Mouse (Mus musculus) hindbrain, embryonic 14.5 days (tissue): ENCODE data around the gene Pum2. TPM values are rescaled to one million over a fixed set of nuclear protein-coding genes. Genes with fewer than 3 reads are reported as not detected.
"Not testable (repeated sequence)": the region's sequence is repeated elsewhere in the genome, so short reads cannot be mapped to it uniquely, and the experiment has no call there.

Experiments
- ATAC-seq: fragments of 200-750 bp; cut with Nextera tagmentation; 2 replicates; pipeline ENCODE4 v1.8.0; 2017; ENCODE audit warnings: moderate number of reproducible peaks, mild to moderate bottlenecking, moderate TSS enrichment, moderate library complexity; ENCODE audit not compliant: low FRiP score
- DNase-seq: peaks from one replicate; pipeline ENCODE4 v3.0.0-alpha.2; 2015; ENCODE audit warnings: low spot score
- H3K27ac ChIP-seq: fragments of 300-500 bp; sonication (generic); 2 replicates; pipeline ENCODE4 v1.5.1; 2014; ENCODE audit warnings: mild to moderate bottlenecking, moderate library complexity
- H3K27me3 ChIP-seq: fragments of 300-500 bp; sonication (generic); 2 replicates; pipeline ENCODE4 v1.6.1; 2014; ENCODE audit warnings: mild to moderate bottlenecking, low read length, mixed read lengths; ENCODE audit not compliant: control insufficient read depth, insufficient read depth
- H3K36me3 ChIP-seq: fragments of 300-500 bp; sonication (generic); replicated peaks from 2 replicates; pipeline ENCODE4 v1.6.1; 2014; ENCODE audit not compliant: control insufficient read depth, insufficient read depth
- H3K4me1 ChIP-seq: fragments of 300-500 bp; sonication (generic); replicated peaks from 2 replicates; pipeline ENCODE4 v1.6.1; 2014; ENCODE audit warnings: antibody characterized with exemption, low read length, mixed read lengths; ENCODE audit not compliant: control insufficient read depth, insufficient read depth
- H3K4me2 ChIP-seq: fragments of 300-500 bp; sonication (generic); replicated peaks from 2 replicates; pipeline ENCODE4 v1.6.1; 2014; ENCODE audit warnings: mild to moderate bottlenecking, moderate library complexity
- H3K4me3 ChIP-seq: fragments of 300-500 bp; sonication (generic); replicated peaks from 2 replicates; pipeline ENCODE4 v1.5.1; 2014; ENCODE audit warnings: mild to moderate bottlenecking, low read length
- H3K9ac ChIP-seq: fragments of 300-500 bp; sonication (generic); 2 replicates; pipeline ENCODE4 v1.6.1; 2014
- H3K9me3 ChIP-seq: fragments of 300-500 bp; sonication (generic); 2 replicates; pipeline ENCODE4 v1.6.1; 2016; ENCODE audit warnings: low read length; ENCODE audit not compliant: control insufficient read depth
- WGBS: fragments of 180-500 bp; shearing (Covaris S2); extraction: QIAGEN DNeasy Blood & Tissue Kit; methylation state at CpG from one replicate; pipeline ENCODE4 v1.1.7; 2014; 5-methylcytosine and 5-hydroxymethylcytosine counted together
- polyA plus RNA-seq: library from polyadenylated mRNA; unstranded; fragments of >200 nt; fragmentation: Nextera tagmentation; extraction: Ambion mirVana; gene quantifications from 2 replicates; pipeline ENCODE4 v1.2.1, GENCODE M21; 2014

Pum2 gene
- polyA plus RNA-seq, 1 experiment from 2014 or later, result 64.9 TPM

DNA sequence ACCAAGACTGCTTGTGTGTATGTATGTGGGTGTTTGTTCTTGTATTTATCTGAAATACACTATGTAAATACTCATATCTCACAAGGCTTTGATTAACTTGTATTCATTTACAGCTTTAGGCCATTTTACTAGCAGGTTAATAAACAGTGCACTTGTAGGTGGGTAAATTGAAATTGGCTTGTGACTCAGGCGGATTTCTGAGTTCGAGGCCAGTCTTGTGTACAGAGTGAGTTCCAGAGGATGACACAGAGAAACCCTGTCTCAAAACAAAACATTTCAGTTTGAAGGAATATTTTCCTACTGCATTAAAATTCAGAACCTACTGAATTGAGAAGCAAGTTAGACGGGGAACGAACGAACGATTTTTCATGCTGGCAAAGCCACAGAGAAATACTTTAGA is 2.4 kb downstream of the Pum2 start:
- DNase-seq (no peak), ATAC-seq (no peak)
- peak overlapping the region; percentile 93 for H3K4me2 ChIP-seq
- peaks cover 22% of the 10 kb centered on the region for H3K4me1 ChIP-seq
- no peaks in the 10 kb centered on the region for H3K27me3 ChIP-seq
- no peak overlapping the region; the same call in 1 of the 2 replicates for H3K4me3 ChIP-seq
- WGBS, result 74% methylated on average over 6 of the region's 6 CpGs
- 0 out of 2 replicates have a peak overlapping the region, but pooled peaks have one; percentile 28 for H3K9ac ChIP-seq
- H3K36me3 ChIP-seq, result 0 out of 2 replicates have a peak, but pooled peaks cover 5% of the 10 kb centered on the region
- no peaks in the 10 kb centered on the region for H3K9me3 ChIP-seq
- H3K27ac ChIP-seq, result no peak overlapping the region

DNA sequence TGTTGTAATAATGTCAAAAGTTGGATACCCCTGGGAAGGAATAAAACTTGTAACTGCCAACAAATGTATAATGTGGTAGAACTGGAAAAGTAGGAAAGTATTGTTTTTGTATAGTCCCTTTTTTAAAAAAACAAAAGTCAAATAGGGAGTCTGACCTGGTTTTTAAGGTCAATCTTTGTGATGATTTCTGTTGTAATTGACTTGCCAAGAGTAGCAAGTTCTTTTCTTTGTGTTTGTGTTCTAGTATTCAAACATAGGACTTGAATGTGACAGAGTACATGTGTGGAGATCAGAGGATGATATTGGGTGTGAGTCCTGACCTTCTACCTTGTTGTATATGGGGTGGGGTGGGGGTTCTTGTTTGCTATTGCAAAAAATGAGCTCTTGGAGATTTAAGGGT is 4.0 kb downstream of the Pum2 start:
- H3K9ac ChIP-seq, result no peak overlapping the region
- H3K27me3 ChIP-seq, result no peaks in the 10 kb centered on the region
- DNase-seq (no peak), ATAC-seq (no peak)
- H3K4me3 ChIP-seq, result no peak overlapping the region
- H3K9me3 ChIP-seq, result no peaks in the 10 kb centered on the region
- H3K27ac ChIP-seq, result no peak overlapping the region
- peaks cover 22% of the 10 kb centered on the region for H3K4me1 ChIP-seq
- H3K36me3 ChIP-seq, result 0 out of 2 replicates have a peak, but pooled peaks cover 5% of the 10 kb centered on the region
- no peak overlapping the region for H3K4me2 ChIP-seq

GRCm38 (mm10) chr12:8684200-8684599 is 10.3 kb downstream of the Pum2 start:
- Histone ChIP-seq H3K4me2 (no peak overlapping the region), H3K4me3 (no peak overlapping the region), H3K9me3 (no peaks in the 10 kb centered on the region), H3K4me1 (no peaks in the 10 kb centered on the region), H3K27me3 (no peaks in the 10 kb centered on the region), H3K36me3 (0 out of 2 replicates have a peak, but pooled peaks cover 5% of the 10 kb centered on the region), H3K27ac (no peak overlapping the region), H3K9ac (no peak overlapping the region)
- WGBS, result 98% methylated on average over 1 of the region's 1 CpGs
- ATAC-seq (no peak), DNase-seq (no peak)

- 98% methylated on average over 3 of the region's 3 CpGs for WGBS
- H3K9me3 ChIP-seq, result no peaks in the 10 kb centered on the region
- no peak overlapping the region for H3K27ac ChIP-seq
- H3K4me1 ChIP-seq, result no peaks in the 10 kb centered on the region
- 0 out of 2 replicates have a peak, but pooled peaks cover 5% of the 10 kb centered on the region for H3K36me3 ChIP-seq
- no peak for DNase-seq
- no peak overlapping the region for H3K4me2 ChIP-seq
- H3K9ac ChIP-seq, result no peak overlapping the region
- H3K27me3 ChIP-seq, result no peaks in the 10 kb centered on the region
- no peak for ATAC-seq
- no peak overlapping the region for H3K4me3 ChIP-seq
Measured at GRCm38 (mm10) chr12:8685036-8685435, 11.1 kb downstream of the Pum2 start.

DNA sequence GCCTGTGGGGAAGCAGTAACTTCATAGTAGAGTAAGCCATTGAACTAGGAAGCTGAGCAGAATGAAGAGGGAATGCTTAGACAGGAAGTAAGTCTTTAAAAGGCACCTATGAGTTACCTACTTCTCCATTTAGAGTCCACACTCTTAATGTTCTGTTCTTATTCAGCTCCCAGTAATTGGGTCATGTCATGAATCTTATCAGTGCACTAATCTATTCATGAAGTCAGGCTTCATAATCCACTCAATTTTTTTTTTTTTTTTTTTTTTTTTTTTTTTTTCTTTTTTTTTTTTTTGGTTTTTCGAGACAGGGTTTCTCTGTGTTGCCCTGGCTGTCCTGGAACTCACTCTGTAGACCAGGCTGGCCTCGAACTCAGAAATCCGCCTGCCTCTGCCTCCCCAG is 15.9 kb downstream of the Pum2 start:
- not testable (repeated sequence) for ATAC-seq, H3K27ac ChIP-seq, H3K4me2 ChIP-seq, H3K9me3 ChIP-seq, H3K4me1 ChIP-seq, DNase-seq, H3K27me3 ChIP-seq, H3K9ac ChIP-seq, H3K36me3 ChIP-seq, H3K4me3 ChIP-seq
- WGBS, result 100% methylated on average over 2 of the region's 3 CpGs

GRCm38 (mm10) chr12:8698895-8699294 is 25.0 kb downstream of the Pum2 start:
- H3K27me3 ChIP-seq, result no peaks in the 10 kb centered on the region
- 66% methylated on average over 2 of the region's 2 CpGs for WGBS
- no peak overlapping the region for H3K4me2 ChIP-seq

GRCm38 (mm10) chr12:8703988-8704387 is 30.1 kb downstream of the Pum2 start:
- no peak for ATAC-seq
- no peaks in the 10 kb centered on the region for H3K9me3 ChIP-seq
- H3K27ac ChIP-seq, result no peak overlapping the region
- no peak overlapping the region for H3K4me3 ChIP-seq
- H3K36me3 ChIP-seq, result peaks cover 43% of the 10 kb centered on the region
- H3K9ac ChIP-seq, result no peak overlapping the region
- no peaks in the 10 kb centered on the region for H3K27me3 ChIP-seq
- DNase-seq, result no peak
- H3K4me1 ChIP-seq, result no peaks in the 10 kb centered on the region
- H3K4me2 ChIP-seq, result no peak overlapping the region
- 62% methylated on average over 1 of the region's 1 CpGs for WGBS

More at GRCm38 (mm10) chr12:8698895-8699294, 25.0 kb downstream of the Pum2 start:
- H3K9ac ChIP-seq, result no peak overlapping the region
- H3K4me1 ChIP-seq, result no peaks in the 10 kb centered on the region
- H3K27ac ChIP-seq, result no peak overlapping the region
- DNase-seq, result peak; percentile 52
- no peaks in the 10 kb centered on the region for H3K9me3 ChIP-seq
- H3K36me3 ChIP-seq, result peaks cover 16% of the 10 kb centered on the region
- ATAC-seq, result 0 out of 2 replicates have a peak, but pooled peaks have one; percentile 11
- no peak overlapping the region for H3K4me3 ChIP-seq

- Histone ChIP-seq H3K4me1 (no peaks in the 10 kb centered on the region), H3K4me2 (no peak overlapping the region), H3K27ac (no peak overlapping the region), H3K4me3 (no peak overlapping the region), H3K9ac (no peak overlapping the region), H3K27me3 (no peaks in the 10 kb centered on the region), H3K9me3 (no peaks in the 10 kb centered on the region), H3K36me3 (peaks cover 44% of the 10 kb centered on the region)
- DNase-seq (no peak), ATAC-seq (no peak)
- 96% methylated on average over 2 of the region's 2 CpGs for WGBS
Measured at GRCm38 (mm10) chr12:8708876-8709275, 34.9 kb downstream of the Pum2 start.

DNA sequence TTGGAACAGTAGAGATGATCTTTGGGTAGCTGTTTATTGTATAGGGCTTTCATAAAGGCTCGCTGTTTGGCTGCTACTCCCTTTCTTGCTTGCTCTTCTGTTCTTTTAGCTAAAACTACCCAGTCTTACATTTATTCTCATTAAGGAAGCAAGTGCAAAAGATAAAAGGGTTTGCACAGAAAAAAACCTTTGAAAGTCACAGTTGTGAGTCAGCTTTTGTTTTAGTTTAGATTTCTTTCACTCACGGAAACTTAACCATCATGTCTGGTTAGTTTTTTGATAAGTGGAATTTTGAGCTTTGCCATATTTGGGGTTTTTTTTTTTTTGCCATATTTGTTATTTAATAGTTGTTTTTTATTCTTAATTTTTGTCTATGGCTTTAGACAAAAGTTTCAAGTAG is 38.7 kb downstream of the Pum2 start:
- no peak overlapping the region for H3K4me2 ChIP-seq
- H3K4me1 ChIP-seq, result no peaks in the 10 kb centered on the region
- H3K9ac ChIP-seq, result no peak overlapping the region
- H3K9me3 ChIP-seq, result no peaks in the 10 kb centered on the region
- H3K4me3 ChIP-seq, result no peak overlapping the region
- no peak for ATAC-seq
- peaks cover 37% of the 10 kb centered on the region for H3K36me3 ChIP-seq
- WGBS, result 92% methylated on average over 2 of the region's 2 CpGs
- DNase-seq, result no peak
- no peak overlapping the region for H3K27ac ChIP-seq
- H3K27me3 ChIP-seq, result no peaks in the 10 kb centered on the region

DNA sequence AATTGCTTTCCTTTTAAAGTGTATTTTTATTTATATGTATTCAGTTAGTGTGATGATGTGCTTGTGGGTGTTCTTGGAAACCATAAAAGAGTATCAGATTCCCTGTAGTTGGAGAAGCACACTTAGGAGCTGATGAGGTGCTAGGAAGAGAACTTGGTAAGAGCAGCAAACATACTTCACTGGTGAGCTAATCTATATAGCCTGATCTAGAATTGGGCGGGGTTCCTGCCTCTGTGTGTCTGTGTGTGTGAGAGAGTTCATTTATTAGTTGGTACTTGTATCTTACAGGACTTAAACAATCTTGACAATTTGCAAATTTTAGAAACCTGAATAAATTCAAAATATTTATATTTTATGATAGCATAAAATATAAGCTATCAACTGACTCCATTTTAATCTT is 42.2 kb downstream of the Pum2 start:
- no peak overlapping the region for H3K4me3 ChIP-seq
- no peak for ATAC-seq
- WGBS, result 97% methylated on average over 1 of the region's 1 CpGs

More for the DNA sequence above, 42.2 kb downstream of the Pum2 start:
- H3K27me3 ChIP-seq, result no peaks in the 10 kb centered on the region
- H3K4me1 ChIP-seq, result no peaks in the 10 kb centered on the region
- no peak overlapping the region for H3K4me2 ChIP-seq
- H3K27ac ChIP-seq, result no peak overlapping the region
- peaks cover 35% of the 10 kb centered on the region for H3K36me3 ChIP-seq
- no peaks in the 10 kb centered on the region for H3K9me3 ChIP-seq
- H3K9ac ChIP-seq, result no peak overlapping the region
- no peak for DNase-seq
